Mouse (Mus musculus) CH12.LX (cell line): ENCODE results near the gene Nop10. TPM values are rescaled to one million over a fixed set of nuclear protein-coding genes. Genes with fewer than 3 reads are reported as not detected.

Experiments used
- DNase-seq: peaks from one replicate; pipeline ENCODE4 v3.0.0-alpha.2; 2013; ENCODE audit errors: extremely low read depth
- H3K27ac ChIP-seq: 2 replicates; pipeline ENCODE4 v1.5.1; 2012; ENCODE audit warnings: low read depth, mild to moderate bottlenecking, control low read depth, moderate library complexity; ENCODE audit not compliant: insufficient read depth
- H3K27me3 ChIP-seq: replicated peaks from 2 replicates; pipeline ENCODE3; 2012; ENCODE audit warnings: inconsistent platforms
- H3K36me3 ChIP-seq, 2 experiments: replicated peaks in 1 of 2; 2 replicates each; pipeline versions ENCODE3 to v1.6.1; 2012; ENCODE audit warnings: inconsistent platforms in 1 of 2, low read length in 1 of 2, mild to moderate bottlenecking in 1 of 2, mixed read lengths in 1 of 2, moderate library complexity in 1 of 2; ENCODE audit not compliant: control insufficient read depth in 1 of 2, insufficient read depth in 1 of 2
- H3K4me1 ChIP-seq, 2 experiments: 2 replicates each; pipeline ENCODE4 v1.6.1; 2012; ENCODE audit warnings: inconsistent platforms in 1 of 2, moderate library complexity in 1 of 2; ENCODE audit not compliant: insufficient read depth in 2 of 2, control insufficient read depth in 1 of 2
- H3K4me2 ChIP-seq: 2 replicates; pipeline ENCODE4 v1.6.1; 2012; ENCODE audit warnings: low read depth, mild to moderate bottlenecking, control low read depth; ENCODE audit not compliant: poor library complexity, insufficient read depth, severe bottlenecking
- H3K4me3 ChIP-seq, 3 experiments: fragments of 150-350 bp in 1 of 3; sonication (generic) in 1 of 3; replicated peaks in 1 of 3; 2 replicates each; pipeline versions ENCODE3 to v1.5.1; 2011 to 2012; ENCODE audit warnings: low read depth in 2 of 3, low read length in 2 of 3, mild to moderate bottlenecking in 2 of 3, moderate library complexity in 2 of 3, control low read depth in 1 of 3, improper control_type of control experiment in 1 of 3, inconsistent platforms in 1 of 3, mixed read lengths in 1 of 3; ENCODE audit not compliant: poor library complexity in 1 of 3
- H3K79me2 ChIP-seq: replicated peaks from 2 replicates; pipeline ENCODE4 v1.6.1; 2012; ENCODE audit warnings: mild to moderate bottlenecking, moderate library complexity; ENCODE audit not compliant: control insufficient read depth, poor library complexity, insufficient read depth, severe bottlenecking; ENCODE audit errors: extremely low read depth
- H3K9ac ChIP-seq: 2 replicates; pipeline ENCODE4 v1.6.1; 2012; ENCODE audit warnings: low read depth, mild to moderate bottlenecking, control low read depth, moderate library complexity; ENCODE audit not compliant: insufficient read depth
- H3K9me3 ChIP-seq: replicated peaks from 2 replicates; pipeline ENCODE3; 2012; ENCODE audit warnings: low read length, inconsistent platforms, mixed read lengths
- E2F4 ChIP-seq: IDR thresholded peaks from 2 replicates; pipeline ENCODE4 v1.6.1; 2011; ENCODE audit warnings: low read depth, low read length, improper control_type of control experiment; ENCODE audit not compliant: insufficient replicate concordance
- GABPA ChIP-seq: IDR thresholded peaks from 2 replicates; pipeline ENCODE4 v1.6.1; 2012; ENCODE audit warnings: low read depth, low read length, improper control_type of control experiment, inconsistent platforms; ENCODE audit not compliant: insufficient replicate concordance
- JUN ChIP-seq: IDR thresholded peaks from 2 replicates; pipeline ENCODE4 v1.6.1; 2011; ENCODE audit warnings: low read depth, mild to moderate bottlenecking, low read length, improper control_type of control experiment, moderate library complexity; ENCODE audit not compliant: insufficient read depth
- KAT2A ChIP-seq: IDR thresholded peaks from 2 replicates; pipeline ENCODE4 v1.6.1; 2012; ENCODE audit warnings: low read length, improper control_type of control experiment, inconsistent platforms; ENCODE audit not compliant: insufficient replicate concordance
- MAFK ChIP-seq: IDR thresholded peaks from 2 replicates; pipeline ENCODE4 v1.6.1; 2011; ENCODE audit warnings: low read length, improper control_type of control experiment; ENCODE audit not compliant: insufficient replicate concordance
- MXI1 ChIP-seq: IDR thresholded peaks from 2 replicates; pipeline ENCODE4 v1.6.1; 2011; ENCODE audit warnings: mild to moderate bottlenecking, low read depth, low read length, improper control_type of control experiment
- PAX5 ChIP-seq: IDR thresholded peaks from 2 replicates; pipeline ENCODE4 v1.6.1; 2012; ENCODE audit warnings: low read length, inconsistent platforms, mixed read lengths
- POLR2AphosphoS2 ChIP-seq: IDR thresholded peaks from 2 replicates; pipeline ENCODE4 v1.6.1; 2011; ENCODE audit warnings: low read depth, low read length, improper control_type of control experiment
- RCOR1 ChIP-seq: conservative IDR thresholded peaks from 2 replicates; pipeline ENCODE4 v1.6.1; 2012; ENCODE audit warnings: low read depth, mild to moderate bottlenecking, inconsistent platforms, low read length, improper control_type of control experiment
- SIN3A ChIP-seq: IDR thresholded peaks from 2 replicates; pipeline ENCODE4 v1.6.1; 2012; ENCODE audit warnings: low read length, improper control_type of control experiment, inconsistent platforms
- SMC3 ChIP-seq: IDR thresholded peaks from 2 replicates; pipeline ENCODE4 v1.6.1; 2011; ENCODE audit warnings: low read depth, low read length, improper control_type of control experiment
- TBP ChIP-seq: conservative IDR thresholded peaks from 2 replicates; pipeline ENCODE4 v1.6.1; 2011; ENCODE audit warnings: low read depth, low read length, improper control_type of control experiment
- UBTF ChIP-seq: IDR thresholded peaks from 2 replicates; pipeline ENCODE4 v1.6.1; 2012; ENCODE audit warnings: low read depth, mild to moderate bottlenecking, inconsistent platforms, low read length, improper control_type of control experiment, moderate library complexity
- USF2 ChIP-seq: conservative IDR thresholded peaks from 2 replicates; pipeline ENCODE4 v1.6.1; 2011; ENCODE audit warnings: low read depth, low read length, improper control_type of control experiment
- ZMIZ1 ChIP-seq: IDR thresholded peaks from 2 replicates; pipeline ENCODE4 v1.6.1; 2012; ENCODE audit warnings: low read depth, mild to moderate bottlenecking, inconsistent platforms, low read length, improper control_type of control experiment
- ZNF384 ChIP-seq: IDR thresholded peaks from 2 replicates; pipeline ENCODE4 v1.6.1; 2012; ENCODE audit warnings: low read depth, low read length, improper control_type of control experiment, inconsistent platforms
- dilution Hi-C: fragments of 300-500 bp; cut with MboI; formaldehyde crosslinking; loops from 2 replicates; pipeline ENCODE4 v1.14.3; 2020; ENCODE audit warnings: low sequenced_read_pairs; ENCODE audit not compliant: extremely low pct_unique_long_range_greater_than_20kb, extremely low pct_ligation_motif_present
- in situ Hi-C: fragments of 300-500 bp; cut with MboI; formaldehyde crosslinking; loops from 3 replicates; pipeline ENCODE4 v1.14.3; 2019; ENCODE audit warnings: low sequenced_read_pairs, low pct_ligation_motif_present, low pct_unique_long_range_greater_than_20kb, mixed read lengths
- polyA plus RNA-seq: library from polyadenylated mRNA; unstranded; fragments of >175 nt; gene quantifications from 2 replicates; pipeline ENCODE4 v1.2.1, GENCODE M21; 2012; ENCODE audit warnings: low read depth; ENCODE audit not compliant: insufficient read length
- total RNA-seq, 2 experiments: library from RNA; depleted of rRNA; stranded (reverse); fragments of 300-350 nt in 1 of 2; fragments of >200 nt in 1 of 2; gene quantifications; 2 replicates each; pipeline ENCODE4 v1.2.3; 2012 to 2014

Nop10 gene
- total and polyA plus RNA-seq, 3 experiments: 239 to 507 (median 251) TPM

- no peak overlapping the region for H3K4me2 ChIP-seq
- no peak for TF ChIP-seq GABPA
- TF ChIP-seq MXI1: no peak
- TF ChIP-seq SMC3: no peak
- TF ChIP-seq TBP: no peak
- TF ChIP-seq UBTF: no peak
- TF ChIP-seq KAT2A: no peak
- no peak for TF ChIP-seq POLR2AphosphoS2
- TF ChIP-seq ZMIZ1: no peak
- TF ChIP-seq MAFK: no peak
- TF ChIP-seq JUN: no peak
- TF ChIP-seq ZNF384: no peak
- no peak for TF ChIP-seq PAX5
- TF ChIP-seq SIN3A: no peak
- no peak for DNase-seq
- dilution Hi-C loops (no loop called here), in situ Hi-C loops (no loop called here)
- no peaks in the 10 kb centered on the region for H3K4me1 ChIP-seq
- no peaks in the 10 kb centered on the region for H3K27me3 ChIP-seq
- no peaks in the 10 kb centered on the region for H3K36me3 ChIP-seq
- H3K79me2 ChIP-seq: no peaks in the 10 kb centered on the region
- H3K4me3 ChIP-seq: no peak overlapping the region
- no peak overlapping the region for H3K27ac ChIP-seq
- H3K9me3 ChIP-seq: no peaks in the 10 kb centered on the region
- H3K9ac ChIP-seq: no peak overlapping the region
Observed at GRCm38 (mm10) chr2:112232623-112233022, 29.1 kb upstream of the Nop10 start.

- TF ChIP-seq USF2: no peak
- TF ChIP-seq RCOR1: no peak
- no peak for TF ChIP-seq SIN3A
- no peak for TF ChIP-seq E2F4
- TF ChIP-seq ZNF384: no peak
- TF ChIP-seq, all 38 proteins: peak for 0
- no peak overlapping the region for H3K9ac ChIP-seq
- peaks cover 0 to 5% of the 10 kb centered on the region in 2 experiments for H3K36me3 ChIP-seq
- in situ Hi-C loops (no loop called here), dilution Hi-C loops (no loop called here)
- H3K27me3 ChIP-seq: no peaks in the 10 kb centered on the region
- H3K4me3 ChIP-seq: no peak overlapping the region
- no peak overlapping the region for H3K27ac ChIP-seq
- no peak overlapping the region for H3K4me2 ChIP-seq
- no peak for DNase-seq
- H3K9me3 ChIP-seq: no peaks in the 10 kb centered on the region
- H3K4me1 ChIP-seq: peaks cover 3 to 17% of the 10 kb centered on the region in 2 experiments
- H3K79me2 ChIP-seq: peaks cover 10% of the 10 kb centered on the region
Observed at GRCm38 (mm10) chr2:112236620-112237019, 25.1 kb upstream of the Nop10 start.
